ENCODE assay signal across 44 mouse cellular contexts in genomic region chr16:30297450-30297849, GRCm38 (mm10). TPM values are rescaled to one million over a fixed set of nuclear protein-coding genes. Genes with fewer than 3 reads are reported as not detected.
"Had no signal": no experiment of that assay in that cellular context is flagged by ENCODE, and none has a peak within 500 bp of the region (broad histone marks: within the 10 kb centered on the region; RNA-seq: fewer than 3 reads in every experiment).

No protein-coding gene starts in this region.

- H3K36me3 ChIP-seq: heart, embryonic 12.5 days; heart, embryonic 13.5 days; heart, embryonic 15.5 days; hindbrain, embryonic 10.5 days; hindbrain, embryonic 12.5 days; hindbrain, embryonic 13.5 days; hindbrain, embryonic 15.5 days; intestine, embryonic 15.5 days; kidney, embryonic 15.5 days had no signal

- DNase-seq: heart, postnatal 10 days; heart, postnatal 14 days; heart, postnatal 36 days; heart, postnatal 4 days; kidney, adult 11 months; kidney, adult 18-20 months; kidney, adult 2 months; kidney, adult 8-10 months; kidney, adult 9 months; kidney, postnatal 10 days; kidney, postnatal 14 days; kidney, postnatal 25 days; kidney, postnatal 36 days; kidney, postnatal 4 days; layer of hippocampus, postnatal 36 days had no signal

- H3K9ac ChIP-seq: heart, embryonic 12.5 days; heart, embryonic 13.5 days; heart, embryonic 15.5 days; hindbrain, embryonic 12.5 days; hindbrain, embryonic 13.5 days; hindbrain, embryonic 14.5 days; hindbrain, embryonic 15.5 days; intestine, embryonic 15.5 days; kidney, embryonic 15.5 days had no signal

- H3K27ac ChIP-seq: heart, embryonic 13.5 days; heart, embryonic 15.5 days; hindbrain, embryonic 10.5 days; hindbrain, embryonic 12.5 days; hindbrain, embryonic 13.5 days; hindbrain, embryonic 14.5 days; hindbrain, embryonic 15.5 days; hindbrain, postnatal 0 days; intestine, embryonic 15.5 days; kidney, embryonic 15.5 days; kidney, postnatal 0 days; layer of hippocampus, adult 2 months; left cerebral cortex, adult 2 months had no signal

- H3K9me3 ChIP-seq: heart, embryonic 12.5 days; heart, embryonic 13.5 days; heart, embryonic 15.5 days; hindbrain, embryonic 10.5 days; hindbrain, embryonic 12.5 days; hindbrain, embryonic 13.5 days; hindbrain, embryonic 15.5 days; intestine, embryonic 15.5 days; kidney, embryonic 15.5 days had no signal

- H3K27me3 ChIP-seq: hindbrain, embryonic 15.5 days had no signal

- H3K4me1 ChIP-seq: heart, embryonic 12.5 days; heart, embryonic 13.5 days; heart, embryonic 15.5 days; hindbrain, embryonic 10.5 days; hindbrain, embryonic 12.5 days; hindbrain, embryonic 13.5 days; hindbrain, embryonic 15.5 days; intestine, embryonic 15.5 days; kidney, embryonic 15.5 days had no signal

- H3K4me3 ChIP-seq: heart, embryonic 12.5 days; heart, embryonic 13.5 days; heart, embryonic 15.5 days; hindbrain, embryonic 10.5 days; hindbrain, embryonic 12.5 days; hindbrain, embryonic 13.5 days; hindbrain, embryonic 15.5 days; intestine, embryonic 15.5 days; kidney, embryonic 15.5 days; layer of hippocampus, adult 2 months; left cerebral cortex, adult 2 months had no signal

RNA-seq across cellular contexts. Expression of gene Gp5, which starts 13.1 kb away (rescaled TPM):
- polyA plus RNA-seq: inflammation-experienced regulatory T-cells, adult 6 months had no signal

RNA-seq across cellular contexts. Expression of gene Lrrc15, which starts 14.4 kb away (rescaled TPM):
- total RNA-seq: hematopoietic stem cell, adult 5-6 weeks; left cerebral cortex, adult 18-20 months; left cerebral cortex, adult 2 months had no signal
- polyA plus RNA-seq: kidney, adult 2 months had no signal

RNA-seq across cellular contexts. Expression of gene Cpn2, which starts 30.2 kb away (rescaled TPM):
- total RNA-seq: heart, postnatal 4 days; hematopoietic stem cell, adult 5-6 weeks; layer of hippocampus, adult 18-20 months; layer of hippocampus, adult 2 months; layer of hippocampus, adult 8-10 months; layer of hippocampus, postnatal 10 days; layer of hippocampus, postnatal 14 days; layer of hippocampus, postnatal 25 days; layer of hippocampus, postnatal 36 days; left cerebral cortex, adult 18-20 months; left cerebral cortex, adult 2 months had no signal
- polyA plus RNA-seq: heart, embryonic 11.5 days; heart, embryonic 12.5 days; heart, embryonic 13.5 days; heart, embryonic 14.5 days; heart, embryonic 15.5 days; heart, embryonic 16.5 days; hindbrain, embryonic 10.5 days; hindbrain, embryonic 11.5 days; hindbrain, embryonic 12.5 days; hindbrain, embryonic 13.5 days; hindbrain, embryonic 14.5 days; hindbrain, embryonic 15.5 days; hindbrain, embryonic 16.5 days; hindbrain, postnatal 0 days; inflammation-experienced regulatory T-cells, adult 6 months; kidney, embryonic 14.5 days; kidney, embryonic 16.5 days; kidney, postnatal 0 days had no signal
